Mouse (Mus musculus): Measurements from ENCODE around the gene E130208F15Rik.

Gene E130208F15Rik

GRCm38 (mm10) chr7:30333436-30333835 is 11.9 kb downstream of the E130208F15Rik start:
- no peak for DNase-seq (ENCODE audit: low spot score)

DNA sequence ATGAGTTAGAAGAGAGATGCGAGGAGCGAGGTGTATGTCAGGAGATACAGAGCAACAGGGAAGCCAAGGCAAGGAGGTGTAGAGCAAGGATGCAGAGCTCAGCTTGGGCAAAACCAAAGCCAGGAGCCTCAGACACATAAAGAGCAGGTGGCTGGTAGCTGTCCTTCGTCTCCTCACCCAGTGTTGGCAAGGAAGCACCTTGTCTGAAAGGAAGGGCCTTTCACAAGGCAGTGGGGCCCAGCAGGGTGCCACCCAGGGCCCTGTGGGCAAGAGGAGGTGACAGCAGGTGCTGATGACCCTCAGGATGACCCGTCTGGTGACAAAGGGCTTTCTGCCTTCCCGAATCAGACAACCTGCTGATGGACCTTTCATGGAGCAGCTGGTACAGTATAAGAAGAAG is 13.0 kb downstream of the E130208F15Rik start:
- no peak for DNase-seq (ENCODE audit: low spot score)

- DNase-seq (ENCODE audit: low spot score) = no peak
These were observed 14.1 kb downstream of the E130208F15Rik start for GRCm38 (mm10) chr7:30335688-30336087.

DNA sequence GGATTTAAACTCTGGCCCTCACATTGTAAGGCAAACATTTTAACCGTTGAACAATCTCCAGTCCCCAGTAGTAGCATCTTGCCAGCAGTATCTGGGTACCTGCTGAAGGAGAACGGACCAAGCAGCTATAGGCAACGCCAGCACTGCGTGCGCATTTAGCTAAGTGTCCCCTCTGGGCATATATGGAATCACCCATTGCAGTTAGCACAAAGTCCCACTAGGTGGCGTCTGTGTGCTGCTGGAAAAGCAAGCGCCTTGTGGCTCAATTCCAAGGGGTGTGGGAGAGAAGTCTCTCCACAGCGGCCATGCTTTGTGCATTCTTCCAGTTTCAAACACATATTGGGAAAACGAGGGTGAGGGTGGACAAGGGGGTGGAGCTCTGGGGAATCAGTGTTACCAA is 14.8 kb downstream of the E130208F15Rik start:
- DNase-seq (ENCODE audit: low spot score) = peak; percentile 92

DNA sequence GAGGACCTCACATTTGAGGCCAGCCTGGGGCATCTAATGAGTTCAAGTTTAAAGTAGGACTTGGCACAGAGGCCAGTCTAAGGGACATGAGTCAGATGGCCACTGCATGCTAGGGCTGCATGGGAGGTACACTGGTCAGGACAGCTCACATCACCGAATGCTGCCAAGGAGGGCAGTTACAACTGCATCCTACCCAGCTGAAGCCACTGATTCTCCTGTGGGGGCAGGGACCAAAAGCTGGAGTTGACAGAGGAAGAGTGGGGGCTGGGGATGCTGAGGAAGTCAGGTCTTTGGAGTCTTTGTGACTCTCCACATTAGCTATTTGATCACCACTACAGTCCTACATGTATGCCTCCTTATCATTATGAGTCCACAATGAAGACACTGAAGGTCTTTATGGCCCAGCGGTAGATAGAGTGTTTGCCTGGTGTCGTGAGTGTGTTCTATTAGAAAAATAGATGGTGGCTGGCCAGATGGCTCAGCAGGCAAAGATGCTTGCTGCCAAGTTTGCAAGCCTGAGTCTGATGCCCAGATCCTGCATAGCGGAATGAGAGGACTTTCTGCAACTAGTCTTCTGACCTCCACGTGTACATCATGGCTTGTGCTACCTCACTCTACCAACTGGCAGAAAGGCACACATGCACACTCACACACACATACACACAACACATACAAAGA is 18.0 kb downstream of the E130208F15Rik start:
- DNase-seq (ENCODE audit: low spot score) = no peak

DNA sequence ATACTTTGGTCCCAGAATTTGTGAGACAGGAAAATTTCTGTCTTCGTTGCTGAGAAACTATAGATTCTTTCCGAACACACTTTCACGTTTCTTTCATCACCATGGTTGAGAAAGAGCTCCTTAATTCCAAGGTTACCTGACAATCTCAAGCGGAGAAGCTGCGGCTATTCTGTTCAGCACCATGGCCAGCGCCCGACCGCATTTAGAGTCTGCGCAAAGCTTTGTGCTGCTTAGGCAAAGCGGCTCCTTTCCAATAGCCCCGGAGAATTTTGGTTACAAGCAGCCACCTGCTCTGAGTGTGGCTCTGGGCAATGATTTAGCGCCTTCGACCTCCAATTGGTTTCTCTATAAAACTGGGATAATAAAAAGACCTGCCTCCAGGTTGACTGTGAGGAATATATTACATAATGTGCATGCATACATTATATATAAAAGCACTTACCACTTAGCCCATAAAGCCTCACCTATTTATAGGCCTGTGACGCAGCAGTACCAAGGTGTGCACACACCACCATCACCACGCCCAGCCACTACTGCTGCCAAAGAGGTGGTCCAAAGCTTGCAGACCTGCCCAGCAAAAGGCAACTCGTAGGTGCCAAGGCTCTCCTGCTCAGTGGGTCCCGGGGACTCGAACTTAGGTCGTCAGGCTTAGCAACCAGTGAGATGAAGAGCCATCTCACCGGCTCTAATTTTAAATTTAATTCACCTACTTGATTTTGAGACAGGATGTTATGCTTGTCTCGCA is 25.3 kb downstream of the E130208F15Rik start:
- peak; percentile 86 for DNase-seq (ENCODE audit: low spot score)

DNA sequence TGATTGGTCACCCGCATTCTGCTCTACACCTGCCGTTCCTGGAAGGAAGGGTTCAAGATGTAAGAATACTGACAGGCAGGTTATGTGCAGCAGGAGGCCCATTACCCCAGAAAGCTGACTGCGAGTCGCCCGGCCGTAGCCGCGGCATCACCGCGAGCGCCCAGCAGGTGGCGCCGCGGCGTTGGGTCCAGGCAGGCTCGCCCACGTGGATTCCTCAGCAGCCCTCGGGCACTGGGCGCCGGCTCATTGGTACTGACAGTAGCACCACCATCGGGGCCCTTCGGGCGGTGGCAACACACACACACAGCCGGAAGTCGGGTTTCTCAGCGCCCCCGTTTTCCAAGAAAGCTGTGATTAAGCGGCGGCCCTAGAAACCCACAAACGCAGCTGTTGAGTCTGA is 26.3 kb downstream of the E130208F15Rik start:
- DNase-seq (ENCODE audit: low spot score) = peak; percentile 75

DNA sequence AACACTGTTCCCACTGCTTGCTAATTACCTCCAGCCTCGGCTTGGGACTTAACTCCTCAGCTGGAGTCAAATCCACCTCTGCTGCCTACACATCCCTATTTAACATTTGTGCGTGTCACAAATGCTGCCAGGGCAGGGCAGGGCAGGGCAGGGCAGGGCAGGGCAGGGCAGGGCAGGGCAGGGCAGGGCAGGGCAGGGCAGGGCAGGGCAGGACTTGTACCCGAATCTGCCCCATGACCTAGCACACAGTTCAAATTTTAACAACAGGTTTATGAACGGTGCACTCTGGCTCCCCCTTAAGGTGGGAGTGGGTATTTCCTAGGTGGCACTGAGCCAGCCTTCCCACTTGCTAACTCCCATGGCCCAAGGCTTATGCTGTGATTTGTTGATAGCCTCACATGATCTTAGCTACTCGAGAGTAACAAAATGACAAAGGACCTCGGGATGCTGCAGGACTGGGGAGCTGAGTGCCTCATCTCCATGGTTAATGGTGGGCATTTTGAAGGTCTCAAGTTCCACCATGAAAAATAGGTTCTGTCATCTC is 31.8 kb downstream of the E130208F15Rik start:
- peak; percentile 75 for DNase-seq (ENCODE audit: low spot score)

GRCm38 (mm10) chr7:30354059-30354458 is 32.5 kb downstream of the E130208F15Rik start:
- no peak for DNase-seq (ENCODE audit: low spot score)

DNA sequence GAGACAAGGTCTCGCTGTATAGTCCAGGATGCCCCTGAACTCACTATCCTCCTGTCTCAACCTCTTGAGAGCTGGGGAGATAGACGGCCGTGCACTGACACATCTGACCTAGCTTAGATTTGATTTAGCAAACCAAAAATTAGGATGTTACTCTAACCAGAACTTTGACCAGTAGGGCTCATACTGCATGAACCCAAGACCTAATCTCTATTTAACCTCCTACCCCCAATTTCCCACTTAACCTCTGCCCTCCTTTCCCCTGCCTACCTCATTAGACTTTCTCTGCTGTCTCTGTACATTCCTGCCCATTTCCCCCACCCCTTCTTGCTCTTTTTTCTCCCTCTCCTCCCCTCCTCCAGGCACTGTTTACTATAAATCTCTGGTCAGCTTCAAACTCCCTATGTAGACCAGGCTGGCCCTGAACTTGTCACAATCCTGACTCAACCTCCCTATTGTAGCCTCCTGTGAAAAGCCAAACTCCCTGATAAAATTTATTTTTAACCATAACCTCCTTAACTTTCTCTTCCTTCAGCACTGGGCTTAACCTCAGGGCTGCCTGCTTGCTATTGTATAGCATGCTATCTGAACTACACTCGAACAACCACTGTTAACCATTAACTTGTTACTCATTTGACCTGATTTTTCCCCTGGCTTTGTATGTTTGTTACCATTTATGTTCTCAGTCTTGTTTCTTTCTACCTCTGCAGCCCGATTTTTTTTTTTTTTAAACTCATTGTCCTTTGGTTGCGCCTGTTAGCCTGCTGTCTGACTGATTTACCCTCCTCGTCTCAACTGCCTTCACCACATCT is 37.0 kb downstream of the E130208F15Rik start:
- DNase-seq (ENCODE audit: low spot score) = no peak

DNA sequence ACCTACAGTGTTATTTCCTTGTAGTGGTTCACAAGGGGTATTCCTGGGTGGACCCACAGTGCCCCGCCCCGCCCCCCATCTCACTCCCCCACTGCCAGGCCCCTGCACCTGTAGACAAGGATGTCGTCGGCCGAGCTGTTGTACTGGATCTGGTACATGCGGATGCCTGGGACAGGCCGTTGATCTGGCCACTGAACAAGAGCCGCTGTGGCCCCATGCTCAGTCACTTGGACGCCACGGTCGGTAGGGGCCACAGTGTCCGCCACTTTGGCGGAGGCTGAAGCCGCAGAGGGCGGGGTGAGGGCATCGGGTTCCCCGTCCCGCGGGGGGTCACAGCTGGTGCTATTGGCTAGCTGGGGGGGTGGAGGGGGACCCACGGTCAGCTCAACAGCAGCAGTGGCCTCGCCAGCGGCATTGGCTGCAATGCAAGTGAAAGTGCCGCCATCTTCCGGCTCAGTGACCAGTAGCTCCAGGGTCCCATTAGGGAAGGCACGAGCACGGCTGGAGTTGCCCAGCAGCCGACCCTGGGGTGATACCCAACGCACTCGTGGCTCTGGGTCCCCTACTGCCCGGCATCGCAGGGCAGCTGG is 37.8 kb downstream of the E130208F15Rik start:
- no peak for DNase-seq (ENCODE audit: low spot score)

- DNase-seq (ENCODE audit: low spot score) = no peak
These were observed 38.5 kb downstream of the E130208F15Rik start for GRCm38 (mm10) chr7:30360028-30360427.

DNA sequence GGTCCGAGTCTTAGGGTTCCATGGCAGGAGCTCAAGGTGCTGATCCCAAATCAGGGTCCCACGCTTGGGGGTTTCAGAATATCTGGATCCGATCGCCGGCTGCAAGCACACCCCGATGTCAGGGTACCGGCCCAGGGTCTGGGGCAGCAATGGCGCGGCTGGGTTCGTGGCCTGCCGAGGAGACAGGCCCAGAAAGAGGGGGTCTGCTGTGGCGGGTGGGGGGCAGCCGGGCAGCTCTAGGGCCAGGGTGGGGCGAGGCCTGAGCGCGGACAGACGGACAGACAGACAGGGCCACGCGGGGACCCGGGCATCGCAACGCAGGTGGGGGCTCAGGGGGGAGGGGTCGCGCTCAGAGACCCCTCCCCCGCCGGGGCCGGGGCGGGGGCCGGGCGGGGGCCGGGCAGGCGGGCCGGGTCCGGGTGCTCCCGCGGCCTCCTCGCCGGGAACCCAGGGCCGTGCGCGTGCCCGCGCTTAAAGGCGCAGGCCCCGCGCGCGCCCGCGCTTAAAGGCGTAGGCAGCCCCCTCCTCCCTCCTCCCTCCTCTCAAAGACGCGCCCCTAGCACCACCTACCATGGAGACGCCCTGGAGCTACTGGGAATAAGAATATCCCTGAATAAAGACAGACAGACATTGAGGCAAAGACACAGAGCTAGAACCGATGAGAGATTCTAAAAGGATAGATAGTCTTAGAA is 41.3 kb downstream of the E130208F15Rik start, which contains the start of gene Lrfn3:
TSS of gene Lrfn3 (minus strand) at position 121 of the 692 bp plus-strand sequence.
- peak; percentile 91 for DNase-seq (ENCODE audit: low spot score)

- DNase-seq (ENCODE audit: low spot score) = no peak
These were observed 41.8 kb downstream of the E130208F15Rik start for GRCm38 (mm10) chr7:30363344-30363738.

- DNase-seq (ENCODE audit: low spot score) = no peak
These were observed 45.9 kb downstream of the E130208F15Rik start for GRCm38 (mm10) chr7:30367466-30367865.

Measured in embryo, embryonic 10 days (tissue).